Mouse (Mus musculus): ENCODE measurements around the gene Vdac1.

The Vdac1 gene

DNA sequence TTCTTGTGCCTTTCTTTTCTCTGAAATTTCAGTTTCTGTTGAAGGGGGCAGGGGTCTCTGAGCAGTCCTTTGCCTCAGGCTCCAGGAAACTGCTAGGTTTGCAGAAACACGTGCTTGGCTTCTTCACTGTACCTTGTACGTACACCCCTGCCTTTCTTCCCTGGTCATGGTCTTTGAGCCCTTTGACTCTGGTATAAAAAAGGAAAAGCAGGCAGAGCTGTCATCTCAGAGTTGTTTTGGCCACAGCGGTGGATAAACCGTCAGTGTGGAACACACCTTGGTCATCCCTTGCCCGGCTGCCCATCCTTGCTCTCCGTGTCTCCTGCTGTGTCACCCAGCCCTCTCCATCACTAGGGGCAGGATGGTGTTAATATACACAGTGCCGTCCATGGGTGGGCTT, 59.2 kb downstream of the Vdac1 start:
- ATAC-seq (ENCODE audit: low TSS enrichment) = no peak

DNA sequence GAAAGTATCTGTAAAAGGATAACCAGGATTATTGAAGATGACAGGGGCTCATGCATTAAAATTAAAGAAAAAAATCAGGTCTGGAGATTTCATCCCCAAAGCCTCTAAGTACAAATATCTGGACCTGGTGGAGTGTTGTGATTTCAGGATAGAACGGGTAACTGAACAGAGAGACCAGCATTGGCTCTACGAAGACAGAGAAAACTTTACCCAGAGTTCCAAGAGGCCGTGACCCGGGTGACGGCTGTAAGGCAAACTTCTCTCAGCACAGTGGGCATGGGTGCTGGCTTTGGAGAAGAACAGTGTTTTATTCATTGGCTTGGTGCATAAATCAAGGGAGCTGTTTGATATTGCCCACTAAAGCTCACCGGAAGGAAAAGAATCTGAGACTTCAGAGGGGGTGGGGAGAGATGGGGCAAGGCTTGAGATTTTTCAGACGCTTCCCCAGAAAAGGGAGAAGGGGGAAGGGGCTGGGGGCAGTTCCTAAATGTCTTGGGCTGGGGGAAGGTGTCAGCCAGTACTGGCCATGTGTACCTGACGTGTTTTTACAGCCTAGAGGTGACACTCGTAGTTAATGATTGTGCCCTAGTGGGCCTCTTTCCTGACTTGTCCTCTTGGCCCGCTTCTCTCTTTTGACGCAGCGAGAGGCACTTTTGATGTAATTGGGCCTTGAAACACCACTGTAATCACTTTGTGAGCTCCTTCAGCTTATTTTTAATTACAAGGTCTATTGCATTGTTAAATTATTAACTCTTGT, 59.8 kb downstream of the Vdac1 start:
- ATAC-seq (ENCODE audit: low TSS enrichment) = no peak

DNA sequence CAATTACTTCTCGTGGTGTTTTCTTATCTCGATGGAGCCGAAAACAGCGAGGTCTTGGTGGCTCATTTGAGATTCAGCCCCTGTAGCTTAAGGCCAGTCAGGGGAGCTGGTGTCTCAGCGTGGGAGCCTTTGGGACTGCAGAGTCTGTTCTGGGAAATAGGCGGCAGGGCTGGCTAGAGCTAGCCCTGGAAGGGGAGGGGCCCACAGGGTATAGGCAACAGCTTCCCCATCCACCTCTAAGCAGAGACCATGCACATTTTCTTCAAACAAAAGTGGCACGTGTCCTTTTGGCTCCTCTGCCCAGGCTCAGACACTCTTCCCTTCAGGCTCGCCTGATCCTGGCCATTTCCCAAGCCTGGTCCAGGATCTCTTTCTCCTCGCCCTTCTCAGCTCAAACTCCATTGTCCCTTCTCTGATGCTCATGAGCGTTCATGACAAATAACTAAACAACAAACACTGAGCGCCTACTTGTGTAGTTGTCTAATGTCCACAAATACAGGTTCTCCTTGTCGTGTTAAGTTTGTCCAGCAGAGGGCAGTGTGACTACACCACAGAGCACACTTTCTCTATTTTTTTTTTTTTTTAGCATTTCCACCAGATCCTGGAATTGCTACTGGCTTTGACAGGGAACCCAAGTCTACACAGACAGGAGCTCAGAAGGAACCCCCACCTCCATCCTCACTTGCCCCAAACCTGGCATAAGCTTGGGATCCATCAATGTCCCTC, 60.6 kb downstream of the Vdac1 start:
- ATAC-seq (ENCODE audit: low TSS enrichment) = peak; percentile 74; the same call in 1 of the 2 replicates

DNA sequence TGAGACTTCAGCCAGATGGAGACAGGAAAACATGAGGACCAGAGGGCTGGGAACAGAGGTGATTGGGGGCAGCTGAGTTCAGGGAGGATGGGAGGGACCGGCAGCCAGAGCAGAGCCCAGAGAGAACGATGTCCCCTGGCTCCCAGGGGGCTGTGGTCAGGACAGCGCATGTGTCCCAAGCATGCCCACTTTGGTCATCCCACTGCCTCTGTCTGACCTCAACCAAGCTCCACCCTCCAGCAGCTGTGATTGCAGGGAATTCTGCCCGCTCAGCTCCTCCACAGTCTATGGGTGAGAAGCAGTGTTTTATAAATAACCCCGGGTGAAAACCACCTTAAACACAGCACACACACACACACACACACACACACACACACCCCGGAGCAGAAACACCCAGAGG, 68.8 kb downstream of the Vdac1 start:
- ATAC-seq (ENCODE audit: low TSS enrichment) = peak; percentile 45; the same call in 1 of the 2 replicates

DNA sequence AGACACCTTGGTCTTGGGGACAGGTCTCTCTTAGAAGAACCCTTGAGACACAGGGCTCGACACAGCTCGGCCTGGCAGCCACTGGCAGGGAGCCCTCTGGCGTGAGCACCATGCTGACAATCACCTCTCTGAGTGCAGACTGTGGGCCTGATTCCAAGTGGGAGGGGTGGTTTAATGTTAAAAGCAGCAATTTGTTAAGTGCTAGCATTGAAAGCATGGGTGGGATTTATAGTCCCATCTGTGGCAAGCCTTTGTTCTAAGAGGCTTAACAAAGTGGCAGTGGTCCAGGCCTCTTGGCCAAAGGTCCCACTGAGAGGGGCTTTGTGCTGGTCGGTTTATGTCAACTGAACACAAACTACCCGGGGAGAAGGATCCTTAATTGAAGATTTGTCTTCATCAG, 70.9 kb downstream of the Vdac1 start:
- no peak for ATAC-seq (ENCODE audit: low TSS enrichment)

DNA sequence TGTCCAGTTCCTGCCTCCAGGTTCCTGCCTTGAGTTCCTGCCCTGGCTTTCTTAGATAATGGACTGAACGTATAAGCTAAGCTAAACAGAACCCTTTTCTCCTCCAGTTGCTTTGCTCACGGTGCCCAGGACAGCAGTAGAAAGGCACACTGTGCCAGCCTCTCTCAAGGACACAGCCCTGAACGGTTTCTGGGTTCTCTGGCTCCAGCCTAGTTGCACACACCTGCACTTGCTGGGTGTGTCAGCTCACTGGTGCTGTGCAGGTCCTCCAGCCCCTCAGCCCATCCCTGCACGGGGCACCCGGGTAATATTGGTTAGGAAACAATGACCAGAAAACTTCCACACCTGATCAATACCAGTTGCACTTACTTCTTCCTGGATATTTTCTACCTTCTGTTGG, 71.5 kb downstream of the Vdac1 start:
- ATAC-seq (ENCODE audit: low TSS enrichment) = no peak

DNA sequence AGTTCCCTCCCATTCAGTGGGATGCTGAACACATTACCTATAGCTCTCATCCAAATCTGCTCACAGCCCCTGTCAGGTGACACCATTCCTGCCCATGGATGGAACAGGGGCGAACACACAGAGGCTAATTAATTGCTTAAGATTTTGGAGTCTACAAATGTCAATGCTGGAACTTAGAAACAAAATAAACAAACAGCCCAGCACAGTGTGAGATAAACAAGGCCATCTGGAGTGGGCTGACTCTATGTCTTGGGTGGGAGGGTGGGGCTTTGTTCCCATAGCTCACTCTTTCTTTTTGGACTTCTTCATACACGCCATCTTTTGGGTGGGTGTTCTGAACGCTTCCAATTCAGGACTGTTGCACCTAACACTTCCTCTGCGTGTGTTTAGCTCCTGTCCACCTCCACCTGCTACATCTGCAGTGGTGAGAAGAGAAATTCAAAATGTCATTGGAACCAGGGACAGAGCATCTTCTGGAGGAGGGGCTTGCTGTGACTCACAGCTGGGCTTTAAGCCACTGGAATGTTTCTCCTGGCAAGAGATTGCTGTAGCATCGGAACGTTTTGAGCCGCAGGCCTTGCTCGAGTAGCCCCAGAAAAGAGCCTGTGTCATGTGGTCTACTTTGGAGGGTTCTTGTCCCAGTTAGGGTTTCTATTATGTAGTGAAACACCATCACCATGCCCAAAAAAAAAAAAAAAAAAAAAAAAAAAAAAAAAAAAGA, 72.6 kb downstream of the Vdac1 start:
- peak; percentile 34; the same call in 1 of the 2 replicates for ATAC-seq (ENCODE audit: low TSS enrichment)

DNA sequence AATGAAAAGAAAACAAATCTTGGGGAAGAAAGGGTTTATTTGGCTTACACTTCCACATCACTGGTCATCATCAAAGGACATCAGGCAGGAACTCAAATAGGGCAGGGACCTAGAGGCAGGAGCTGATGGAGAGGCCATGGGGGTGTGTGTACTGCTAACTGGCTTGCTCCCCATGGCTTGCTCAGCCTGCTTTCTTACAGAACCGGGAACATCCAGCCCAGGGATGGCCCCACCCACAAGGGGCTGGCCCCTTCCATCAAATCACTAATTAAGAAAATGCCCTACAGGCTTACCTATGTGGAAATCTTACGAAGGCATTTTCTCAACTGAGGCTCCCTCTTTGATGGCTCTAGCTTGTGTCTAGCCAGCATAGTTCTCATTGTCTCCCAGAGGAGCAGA, 73.1 kb downstream of the Vdac1 start:
- ATAC-seq (ENCODE audit: low TSS enrichment) = no peak

DNA sequence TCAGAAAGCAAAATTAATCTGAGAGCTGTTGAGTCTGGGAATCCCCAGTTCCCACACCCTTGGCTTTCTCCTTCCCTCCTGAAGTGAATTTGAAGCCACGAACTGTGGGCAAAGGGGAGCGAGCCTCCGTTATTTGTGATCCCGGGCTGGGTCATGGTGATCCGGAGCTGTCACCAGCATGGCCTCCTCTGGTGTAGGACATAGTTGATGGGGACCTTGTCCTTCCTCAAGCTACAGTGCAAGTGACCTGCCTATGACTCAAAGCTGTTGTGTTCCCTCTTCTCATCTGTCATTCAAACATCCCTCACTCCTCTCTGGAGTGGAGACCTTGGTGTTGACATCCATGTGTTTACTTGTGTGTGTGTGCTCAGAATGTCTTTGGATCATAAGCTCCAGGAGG, 74.8 kb downstream of the Vdac1 start:
- no peak for ATAC-seq (ENCODE audit: low TSS enrichment)

DNA sequence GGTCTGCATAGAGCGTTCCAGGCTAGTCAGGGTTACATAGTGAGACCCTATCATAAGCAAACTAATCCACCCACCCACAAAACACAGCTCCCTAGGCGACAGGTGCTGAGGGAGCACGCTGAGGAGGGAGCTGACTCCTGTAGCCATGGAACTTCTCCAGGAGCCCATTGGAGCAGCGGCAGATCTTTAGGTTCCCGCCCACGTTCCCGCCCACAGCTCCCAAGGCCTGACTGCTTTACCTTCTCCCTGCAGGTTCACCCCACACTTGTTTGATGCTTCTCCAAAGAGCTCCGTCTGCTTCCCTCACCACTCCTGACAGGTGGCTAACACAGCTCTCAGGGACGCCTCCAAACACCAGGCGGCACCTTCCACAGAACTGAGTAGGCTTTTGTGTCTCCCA, 76.5 kb downstream of the Vdac1 start:
- ATAC-seq (ENCODE audit: low TSS enrichment) = peak; percentile 75

Data from frontal cortex, adult (tissue).